Mouse (Mus musculus) cortical plate, adult 2 months (tissue): ENCODE results near the gene Cacnb3.

Source experiments
- CTCF ChIP-seq: fragments of 200-500 bp; IDR thresholded peaks from 2 replicates; pipeline ENCODE4 v1.5.1; 2011; ENCODE audit warnings: mild to moderate bottlenecking, control low read depth, low read length; ENCODE audit not compliant: insufficient read depth; ENCODE audit errors: extremely low read depth
- POLR2A ChIP-seq: fragments of 200-500 bp; IDR thresholded peaks from 2 replicates; pipeline ENCODE4 v1.6.1; 2011; ENCODE audit warnings: mild to moderate bottlenecking, low read length, control low read depth; ENCODE audit not compliant: insufficient read depth; ENCODE audit errors: extremely low read depth

DNA sequence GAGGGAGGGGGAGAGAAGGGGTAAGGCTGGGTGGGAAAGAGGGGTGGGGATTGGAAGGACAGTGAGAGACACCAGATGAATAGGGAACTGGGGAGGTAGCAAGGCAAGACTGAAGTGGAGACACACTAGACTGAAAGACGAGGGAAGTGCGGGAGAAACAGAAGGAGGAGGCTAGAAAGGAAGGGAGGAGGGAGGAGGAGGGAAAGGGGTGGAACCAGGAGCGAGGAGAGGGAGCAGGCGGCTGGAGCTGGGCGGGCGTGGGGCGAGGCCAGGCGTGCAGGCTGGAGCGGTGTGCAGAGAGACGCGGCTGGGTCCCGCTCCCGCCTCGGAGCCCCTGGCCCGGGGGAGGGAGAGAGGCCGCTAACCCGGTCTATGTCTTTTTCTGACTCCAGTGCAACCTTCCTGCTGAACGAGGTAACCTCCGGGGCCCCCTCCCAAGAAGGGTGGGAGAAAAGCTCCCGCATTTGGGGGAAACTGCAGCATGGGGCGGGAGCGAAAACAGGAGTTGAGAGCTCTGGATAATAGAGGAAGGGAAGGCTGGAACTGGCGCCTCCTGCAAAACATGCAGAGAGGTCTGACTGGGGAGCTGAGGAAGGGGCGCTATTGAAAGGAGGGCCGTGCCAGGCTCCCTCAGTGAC is 1.6 kb downstream of the Cacnb3 start:
- TF ChIP-seq CTCF (no peak), POLR2A (peak; percentile 41; the same call in 1 of the 2 replicates)
